Mouse (Mus musculus) ES-E14 (cell line): ENCODE results near the gene Imp4. TPM values are rescaled to one million over a fixed set of nuclear protein-coding genes. Genes with fewer than 3 reads are reported as not detected.

Experiments used
- DNase-seq: peaks from one replicate; pipeline ENCODE4 v3.0.0-alpha.2; 2013; ENCODE audit warnings: low read depth, low spot score
- H3K27ac ChIP-seq: 2 replicates; pipeline ENCODE4 v1.5.1; 2012; ENCODE audit warnings: low read depth, mild to moderate bottlenecking, low read length, moderate library complexity, mixed read lengths; ENCODE audit not compliant: poor library complexity, insufficient read depth, severe bottlenecking
- H3K36me3 ChIP-seq: 2 replicates; pipeline ENCODE4 v1.6.1; 2012; ENCODE audit warnings: mild to moderate bottlenecking, low read length, moderate library complexity, mixed read lengths; ENCODE audit not compliant: control insufficient read depth, poor library complexity, insufficient read depth, severe bottlenecking
- H3K4me1 ChIP-seq, 2 experiments: fragments of 150-350 bp in 1 of 2; sonication (generic) in 1 of 2; 2 replicates each; pipeline ENCODE4 v1.6.1; 2012; ENCODE audit warnings: low read length in 2 of 2, mild to moderate bottlenecking in 1 of 2, mixed read lengths in 1 of 2; ENCODE audit not compliant: control insufficient read depth in 2 of 2, insufficient read depth in 2 of 2, poor library complexity in 1 of 2
- H3K4me3 ChIP-seq, 2 experiments: fragments of 150-350 bp in 1 of 2; sonication (generic) in 1 of 2; 2 replicates each; pipeline ENCODE4 v1.5.1; 2012; ENCODE audit warnings: low read length in 2 of 2, low read depth in 1 of 2, mild to moderate bottlenecking in 1 of 2, mixed read lengths in 1 of 2; ENCODE audit not compliant: insufficient read depth in 1 of 2, poor library complexity in 1 of 2, severe bottlenecking in 1 of 2
- H3K9ac ChIP-seq: 2 replicates; pipeline ENCODE4 v1.6.1; 2012; ENCODE audit warnings: low read depth, mild to moderate bottlenecking, low read length, mixed read lengths; ENCODE audit not compliant: poor library complexity, insufficient read depth, severe bottlenecking
- H3K9me3 ChIP-seq: fragments of 150-350 bp; sonication (generic); 2 replicates; pipeline ENCODE4 v1.6.1; 2012; ENCODE audit warnings: low read depth, mild to moderate bottlenecking, low read length; ENCODE audit not compliant: control insufficient read depth, insufficient read depth
- CHD2 ChIP-seq: IDR thresholded peaks from 2 replicates; pipeline ENCODE4 v1.6.1; 2014; ENCODE audit warnings: mild to moderate bottlenecking, low read depth, low read length, inconsistent platforms
- HCFC1 ChIP-seq: IDR thresholded peaks from 2 replicates; pipeline ENCODE4 v1.6.1; 2012; ENCODE audit warnings: low read length, inconsistent platforms, borderline replicate concordance; ENCODE audit not compliant: insufficient read depth
- MAFK ChIP-seq: IDR thresholded peaks from 2 replicates; pipeline ENCODE4 v1.6.1; 2014; ENCODE audit warnings: mild to moderate bottlenecking, low read depth, low read length, inconsistent platforms; ENCODE audit not compliant: insufficient read depth
- ZC3H11A ChIP-seq: IDR thresholded peaks from 2 replicates; pipeline ENCODE4 v1.6.1; 2012; ENCODE audit warnings: low read depth, mild to moderate bottlenecking, inconsistent platforms, low read length, borderline replicate concordance
- ZNF384 ChIP-seq: IDR thresholded peaks from 2 replicates; pipeline ENCODE4 v1.6.1; 2012; ENCODE audit warnings: low read depth, low read length, inconsistent platforms
- in situ Hi-C, 2 experiments: fragments of 600-800 bp; cut with MboI; formaldehyde crosslinking; loops; one replicate each; pipeline ENCODE4 v1.15.1; 2025; ENCODE audit warnings: low sequenced_read_pairs in 2 of 2, inconsistent platforms in 1 of 2; ENCODE audit not compliant: unreplicated experiment in 2 of 2
- total RNA-seq: library from RNA; depleted of rRNA; stranded (reverse); fragments of 300-350 nt; gene quantifications from 2 replicates; pipeline ENCODE4 v1.2.3, GENCODE M21; 2012; rRNA removed

The Imp4 gene
- total RNA-seq: 103 and 111 TPM in 2 replicates

DNA sequence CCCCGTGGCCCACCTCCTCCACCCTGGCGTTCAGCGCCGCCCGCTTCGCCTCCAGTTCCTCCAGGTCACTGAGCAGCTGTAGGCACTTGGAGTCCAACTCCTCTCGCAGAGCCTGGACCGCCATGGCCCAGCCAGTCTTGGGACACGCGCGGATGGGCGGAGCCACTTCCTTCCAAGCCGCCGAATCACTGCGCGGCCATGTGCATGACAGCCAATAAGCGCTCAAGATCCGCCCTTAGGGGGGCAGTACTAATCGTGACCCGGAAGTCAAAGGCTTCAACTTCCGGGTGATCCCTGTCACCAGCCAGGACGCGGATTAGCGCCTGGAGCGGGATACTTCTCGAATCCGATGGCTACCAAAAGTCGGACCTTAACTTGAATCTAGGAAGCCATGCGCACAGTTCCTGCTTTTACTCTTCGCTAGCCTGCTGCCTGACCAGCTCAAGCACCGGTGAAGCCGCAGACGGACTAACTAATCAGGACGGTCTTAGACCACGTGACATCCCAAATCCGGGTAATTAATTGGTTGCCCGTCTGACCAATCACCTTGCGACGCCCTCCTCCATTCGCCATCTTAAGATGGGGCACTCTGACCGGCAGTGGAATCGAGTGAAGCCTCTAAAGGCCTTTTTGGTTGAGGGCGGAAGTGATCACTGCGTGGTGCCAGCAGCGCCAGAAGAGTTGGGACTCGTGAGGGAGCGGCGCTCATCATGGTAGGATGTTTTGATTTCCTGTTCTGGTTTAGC lies at the start of gene Imp4, which contains the start of gene Ccdc115:
Gene Imp4 (plus strand): TSS at position 637 of the 746 bp plus-strand sequence.
Gene Ccdc115 (minus strand): TSS at position 458 of the 746 bp plus-strand sequence.
- TF ChIP-seq ZNF384 (no peak), MAFK (no peak), ZC3H11A (no peak), HCFC1 (peak; percentile 88), CHD2 (peak; percentile 85)

DNA sequence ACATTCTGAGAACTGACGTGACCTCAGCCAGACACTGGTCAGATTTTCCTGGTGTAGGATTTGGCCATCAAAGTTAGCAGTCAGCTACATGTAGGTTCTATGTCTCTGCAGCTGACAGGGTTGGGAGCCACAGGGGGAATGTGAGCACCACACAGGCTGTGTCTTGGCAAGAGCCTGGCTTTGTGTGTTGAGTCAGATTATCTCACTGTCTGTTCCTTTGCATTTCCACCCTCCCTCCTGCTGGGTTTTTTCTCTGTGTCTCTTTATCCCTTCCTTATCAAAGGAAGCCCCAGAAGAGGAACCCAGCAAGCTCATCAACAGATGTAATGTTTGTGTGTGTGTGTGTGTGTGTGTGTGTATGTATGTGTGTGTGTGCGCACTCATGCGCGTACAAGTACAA lies 43.3 kb upstream of the Imp4 start:
- in situ Hi-C loops: no loop called here
- Histone ChIP-seq H3K4me3 (no peak overlapping the region), H3K9me3 (0 out of 2 replicates have a peak, but pooled peaks cover 2% of the 10 kb centered on the region), H3K36me3 (no peaks in the 10 kb centered on the region), H3K4me1 (peaks cover 0 to 7% of the 10 kb centered on the region in 2 experiments; a peak in 2 of 4 replicates), H3K9ac (no peak overlapping the region), H3K27ac (no peak overlapping the region)
- TF ChIP-seq MAFK: no peak
- TF ChIP-seq CHD2: no peak
- no peak for TF ChIP-seq ZC3H11A
- no peak for TF ChIP-seq HCFC1
- no peak for TF ChIP-seq ZNF384
- DNase-seq: no peak

More for the DNA sequence above, at the start of gene Imp4, which contains the start of gene Ccdc115:
- H3K36me3 ChIP-seq: peaks cover 22% of the 10 kb centered on the region
- H3K9me3 ChIP-seq: no peaks in the 10 kb centered on the region
- H3K9ac ChIP-seq: peak within 1 kb of the TSS; percentile 95
- H3K4me3 ChIP-seq: peak within 1 kb of the TSS; percentile 97 to 98
- H3K4me1 ChIP-seq: 0 out of 4 replicates have a peak, but pooled peaks cover 0 to 1% of the 10 kb centered on the region in 2 experiments
- in situ Hi-C loops: no loop called here
- H3K27ac ChIP-seq: peak within 1 kb of the TSS; percentile 59; the same call in 1 of the 2 replicates
- peak; percentile 98 for DNase-seq

DNA sequence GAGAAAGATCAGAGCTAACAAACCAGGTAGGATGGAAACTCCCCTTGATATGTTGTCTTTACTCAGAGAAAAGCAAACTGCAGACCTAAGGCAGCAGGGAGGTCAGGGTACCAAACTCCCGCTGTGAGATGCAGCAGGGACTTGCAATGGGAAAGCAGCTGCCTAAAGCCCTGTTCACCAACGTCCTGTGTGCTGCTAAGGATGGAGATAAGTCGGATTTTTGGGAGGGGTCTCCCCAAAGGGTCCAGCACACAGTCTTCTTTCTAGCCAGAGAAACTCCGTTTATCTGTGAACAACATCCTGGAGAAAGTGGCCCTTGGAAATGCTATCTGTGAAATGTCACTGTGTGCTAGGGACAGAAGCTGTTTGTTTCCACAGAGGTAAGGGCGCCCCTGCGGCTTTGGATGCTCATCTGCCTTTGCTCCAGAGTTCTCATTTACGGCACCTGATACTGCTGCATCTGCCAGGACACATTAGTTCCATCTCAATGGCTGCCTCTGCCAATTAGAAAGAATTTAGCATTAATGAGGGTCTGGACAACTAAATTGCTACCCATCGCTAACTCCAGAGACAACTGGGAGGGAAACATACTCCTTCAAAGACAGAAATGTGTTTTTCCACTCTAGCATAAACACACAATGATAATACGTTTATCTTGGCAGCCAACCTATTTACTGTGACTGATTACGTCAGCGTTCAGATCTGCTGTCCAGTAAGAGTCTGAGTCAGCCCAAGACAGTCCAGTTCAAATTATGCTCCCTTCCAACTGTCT lies 40.3 kb upstream of the Imp4 start:
- Histone ChIP-seq H3K4me3 (no peak overlapping the region), H3K9ac (no peak overlapping the region), H3K9me3 (peaks cover 2% of the 10 kb centered on the region; the same call in 1 of the 2 replicates), H3K27ac (no peak overlapping the region), H3K36me3 (no peaks in the 10 kb centered on the region), H3K4me1 (peaks cover 0 to 7% of the 10 kb centered on the region in 2 experiments; a peak in 2 of 4 replicates)
- in situ Hi-C loops: no loop called here
- no peak for DNase-seq
- TF ChIP-seq HCFC1: no peak
- TF ChIP-seq CHD2: no peak

DNA sequence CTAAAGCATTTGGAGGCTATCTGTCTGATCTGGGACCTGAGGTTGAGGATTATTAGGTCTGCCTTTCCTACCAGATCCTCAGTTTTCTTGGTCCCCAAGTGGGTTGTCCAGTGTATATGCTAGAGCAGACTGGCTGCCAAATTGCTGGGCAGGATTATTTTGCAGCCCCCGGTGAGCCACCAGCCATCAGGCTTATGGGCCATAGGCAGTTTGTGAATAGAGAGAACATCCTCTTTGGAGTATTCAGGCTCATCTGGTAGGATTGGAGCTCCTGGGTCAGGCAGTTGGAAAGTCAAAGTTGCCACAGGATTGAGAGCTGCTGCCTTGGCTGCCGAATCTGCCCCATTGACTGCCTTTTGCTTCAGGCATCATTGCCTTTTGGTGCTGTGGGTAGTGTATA lies 11.2 kb upstream of the Imp4 start:
- H3K4me1 ChIP-seq: 0 out of 4 replicates have a peak, but pooled peaks cover 0 to 3% of the 10 kb centered on the region in 2 experiments
- H3K36me3 ChIP-seq: no peaks in the 10 kb centered on the region; the same call in 1 of the 2 replicates
- no peak overlapping the region for H3K4me3 ChIP-seq
- TF ChIP-seq MAFK (no peak), CHD2 (no peak), ZNF384 (no peak), HCFC1 (no peak), ZC3H11A (no peak)
- no peak overlapping the region for H3K27ac ChIP-seq
- H3K9me3 ChIP-seq: peaks cover 3% of the 10 kb centered on the region; the same call in 1 of the 2 replicates
- DNase-seq: no peak
- H3K9ac ChIP-seq: no peak overlapping the region
- in situ Hi-C loops: no loop called here
